Mouse (Mus musculus): Measurements from ENCODE around the gene Mov10. TPM values are rescaled to one million over a fixed set of nuclear protein-coding genes. Genes with fewer than 3 reads are reported as not detected.

Mov10 gene
- polyA plus RNA-seq, 1 experiment from 2014 or later: 28.1 TPM

DNA sequence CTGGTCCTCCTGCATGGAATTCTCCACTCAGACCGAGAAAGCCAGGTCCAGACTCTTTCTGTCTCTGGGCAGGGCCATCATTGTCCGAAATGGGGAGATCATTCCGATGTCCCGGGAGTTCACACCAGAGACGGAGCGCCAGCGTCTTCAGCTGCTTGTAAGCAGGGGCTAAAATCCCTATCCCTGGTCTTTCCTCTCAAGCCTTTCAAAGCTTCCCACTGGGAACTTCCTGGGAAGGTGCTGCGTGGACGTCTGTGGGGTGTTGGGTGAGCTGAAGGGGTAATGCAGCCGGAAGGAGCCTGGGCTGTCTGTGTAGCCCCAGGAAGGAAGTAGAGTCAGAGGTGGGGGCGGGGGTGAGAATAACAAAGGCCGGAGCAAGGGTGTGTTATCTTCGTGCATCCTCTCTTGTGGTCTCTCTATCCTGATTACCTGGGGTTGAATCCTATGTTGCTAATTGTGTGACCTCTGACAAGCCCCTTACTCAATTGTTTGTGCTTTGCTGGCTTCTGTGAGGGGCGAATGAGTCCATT, 34.3 kb downstream of the Mov10 start:
- DNase-seq (ENCODE audit: low spot score) (no peak), ATAC-seq (ENCODE audit: low FRiP score, low TSS enrichment) (no peak)
- Histone ChIP-seq H3K4me3 (ENCODE audit: low read depth, low read length) (no peak overlapping the region), H3K9me3 (ENCODE audit: control insufficient read depth, low read length) (no peaks in the 10 kb centered on the region), H3K27ac (replicated peaks) (no peak overlapping the region), H3K36me3 (ENCODE audit: control insufficient read depth, insufficient read depth, low read length) (no peaks in the 10 kb centered on the region), H3K27me3 (ENCODE audit: control insufficient read depth, insufficient read depth, low read length) (no peaks in the 10 kb centered on the region), H3K4me1 (replicated peaks; ENCODE audit: control insufficient read depth, insufficient read depth) (peaks cover 7% of the 10 kb centered on the region; the same call in 1 of the 2 replicates), H3K9ac (ENCODE audit: low read length) (no peak overlapping the region), H3K4me2 (replicated peaks; ENCODE audit: low read depth) (no peak overlapping the region)
- WGBS: 57% methylated on average over 14 of the region's 14 CpGs
- TF ChIP-seq EP300 (optimal IDR thresholded peaks at IDR 0.05) (no peak), CTCF (IDR thresholded peaks at IDR 0.05; ENCODE audit: low read depth) (no peak)

GRCm38 (mm10) chr3:104782061-104782681, 36.2 kb downstream of the Mov10 start:
- H3K4me3 ChIP-seq (ENCODE audit: low read depth, low read length): peak overlapping the region; percentile 52
- H3K27ac ChIP-seq (replicated peaks): no peak overlapping the region
- peak overlapping the region; percentile 98 for H3K4me2 ChIP-seq (replicated peaks; ENCODE audit: low read depth)
- no peak for TF ChIP-seq EP300 (optimal IDR thresholded peaks at IDR 0.05)
- no peak for TF ChIP-seq CTCF (IDR thresholded peaks at IDR 0.05; ENCODE audit: low read depth)
- DNase-seq (ENCODE audit: low spot score) (peak; percentile 38), ATAC-seq (ENCODE audit: low FRiP score, low TSS enrichment) (no peak)
- H3K36me3 ChIP-seq (ENCODE audit: control insufficient read depth, insufficient read depth, low read length): no peaks in the 10 kb centered on the region
- no peaks in the 10 kb centered on the region for H3K27me3 ChIP-seq (ENCODE audit: control insufficient read depth, insufficient read depth, low read length)
- no peak overlapping the region for H3K9ac ChIP-seq (ENCODE audit: low read length)
- WGBS: 34% methylated on average over 12 of the region's 12 CpGs
- no peaks in the 10 kb centered on the region for H3K9me3 ChIP-seq (ENCODE audit: control insufficient read depth, low read length)
- peaks cover 4% of the 10 kb centered on the region; the same call in 1 of the 2 replicates for H3K4me1 ChIP-seq (replicated peaks; ENCODE audit: control insufficient read depth, insufficient read depth)

- H3K9me3 ChIP-seq (ENCODE audit: control insufficient read depth, low read length): no peaks in the 10 kb centered on the region
- H3K9ac ChIP-seq (ENCODE audit: low read length): peak within 1 kb of the TSS; percentile 65
- H3K4me3 ChIP-seq (ENCODE audit: low read depth, low read length): peak within 1 kb of the TSS; percentile 52
- 0 out of 2 replicates have a peak, but pooled peaks have one; percentile 8 for ATAC-seq (ENCODE audit: low FRiP score, low TSS enrichment)
- peak; percentile 26 for DNase-seq (ENCODE audit: low spot score)
- no peaks in the 10 kb centered on the region for H3K27me3 ChIP-seq (ENCODE audit: control insufficient read depth, insufficient read depth, low read length)
- WGBS: 2% methylated on average over 26 of the region's 26 CpGs
- no peak within 1 kb of the TSS for H3K27ac ChIP-seq (replicated peaks)
- peaks cover 4% of the 10 kb centered on the region; the same call in 1 of the 2 replicates for H3K4me1 ChIP-seq (replicated peaks; ENCODE audit: control insufficient read depth, insufficient read depth)
- no peak for TF ChIP-seq CTCF (IDR thresholded peaks at IDR 0.05; ENCODE audit: low read depth)
- no peak for TF ChIP-seq EP300 (optimal IDR thresholded peaks at IDR 0.05)
- H3K36me3 ChIP-seq (ENCODE audit: control insufficient read depth, insufficient read depth, low read length): no peaks in the 10 kb centered on the region
- H3K4me2 ChIP-seq (replicated peaks; ENCODE audit: low read depth): peak within 1 kb of the TSS; percentile 98
These were observed 36.9 kb downstream of the Mov10 start, which contains the start of gene Fam19a3 for GRCm38 (mm10) chr3:104781471-104781903. Gene Fam19a3, minus strand, starts transcription at chr3:104781840.

GRCm38 (mm10) chr3:104780561-104781420, 37.6 kb downstream of the Mov10 start, which contains the start of gene Ppm1j:
Gene Ppm1j, plus strand, starts transcription at chr3:104781056.
- peak within 1 kb of the TSS; percentile 98 for H3K4me2 ChIP-seq (replicated peaks; ENCODE audit: low read depth)
- ATAC-seq (ENCODE audit: low FRiP score, low TSS enrichment) (peak; percentile 79), DNase-seq (ENCODE audit: low spot score) (peak; percentile 91)
- no peak for TF ChIP-seq CTCF (IDR thresholded peaks at IDR 0.05; ENCODE audit: low read depth)
- no peak for TF ChIP-seq EP300 (optimal IDR thresholded peaks at IDR 0.05)
- H3K27me3 ChIP-seq (ENCODE audit: control insufficient read depth, insufficient read depth, low read length): no peaks in the 10 kb centered on the region
- no peaks in the 10 kb centered on the region for H3K36me3 ChIP-seq (ENCODE audit: control insufficient read depth, insufficient read depth, low read length)
- H3K4me3 ChIP-seq (ENCODE audit: low read depth, low read length): peak within 1 kb of the TSS; percentile 52
- H3K27ac ChIP-seq (replicated peaks): no peak within 1 kb of the TSS
- peaks cover 4% of the 10 kb centered on the region; the same call in 1 of the 2 replicates for H3K4me1 ChIP-seq (replicated peaks; ENCODE audit: control insufficient read depth, insufficient read depth)
- no peaks in the 10 kb centered on the region for H3K9me3 ChIP-seq (ENCODE audit: control insufficient read depth, low read length)
- H3K9ac ChIP-seq (ENCODE audit: low read length): peak within 1 kb of the TSS; percentile 65
- WGBS: 2% methylated on average over 56 of the region's 56 CpGs

DNA sequence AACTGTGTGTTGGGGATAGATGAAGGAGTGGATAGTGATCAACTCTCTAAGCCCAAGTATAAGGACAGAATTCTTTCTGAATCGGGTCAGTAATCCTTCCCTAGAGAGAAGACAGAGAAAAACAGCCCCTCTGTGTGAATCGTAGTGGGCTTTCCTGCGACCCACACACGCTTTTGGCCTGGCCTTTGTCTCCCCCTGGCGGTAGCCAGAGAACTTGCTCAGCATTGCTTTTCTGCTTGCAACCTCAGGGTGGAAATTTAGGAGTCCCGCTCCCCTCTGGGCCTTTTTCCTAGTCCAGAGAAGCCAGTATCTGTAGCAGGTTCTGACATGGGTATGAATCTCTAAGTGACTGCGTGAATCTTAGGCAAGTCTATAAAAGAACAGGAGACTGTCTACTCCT, 38.4 kb downstream of the Mov10 start:
- Histone ChIP-seq H3K9me3 (ENCODE audit: control insufficient read depth, low read length) (no peaks in the 10 kb centered on the region), H3K4me3 (ENCODE audit: low read depth, low read length) (no peak overlapping the region), H3K9ac (ENCODE audit: low read length) (no peak overlapping the region), H3K27me3 (ENCODE audit: control insufficient read depth, insufficient read depth, low read length) (no peaks in the 10 kb centered on the region), H3K4me2 (replicated peaks; ENCODE audit: low read depth) (no peak overlapping the region), H3K36me3 (ENCODE audit: control insufficient read depth, insufficient read depth, low read length) (no peaks in the 10 kb centered on the region), H3K27ac (replicated peaks) (no peak overlapping the region), H3K4me1 (replicated peaks; ENCODE audit: control insufficient read depth, insufficient read depth) (peaks cover 4% of the 10 kb centered on the region; the same call in 1 of the 2 replicates)
- 3% methylated on average over 7 of the region's 7 CpGs for WGBS
- no peak for ATAC-seq (ENCODE audit: low FRiP score, low TSS enrichment)
- peak; percentile 63 for DNase-seq (ENCODE audit: low spot score)
- TF ChIP-seq EP300 (optimal IDR thresholded peaks at IDR 0.05): no peak
- peak; percentile 95 for TF ChIP-seq CTCF (IDR thresholded peaks at IDR 0.05; ENCODE audit: low read depth)

Data from stomach, postnatal 0 days (tissue).